Mouse (Mus musculus) small intestine, adult 2 months (tissue): ENCODE results near the gene Nol6.

Experiments
- CTCF ChIP-seq: fragments of 200-500 bp; IDR thresholded peaks from 2 replicates; pipeline ENCODE4 v1.5.1; 2012; ENCODE audit warnings: low read depth, mild to moderate bottlenecking, control low read depth, inconsistent platforms, low read length, moderate library complexity, mixed read lengths; ENCODE audit not compliant: insufficient replicate concordance, insufficient read length; ENCODE audit errors: extremely low read depth
- POLR2A ChIP-seq: fragments of 200-500 bp; IDR thresholded peaks from 2 replicates; pipeline ENCODE4 v1.6.1; 2012; ENCODE audit warnings: low read depth, mild to moderate bottlenecking, control low read depth, inconsistent platforms, low read length, moderate library complexity

DNA sequence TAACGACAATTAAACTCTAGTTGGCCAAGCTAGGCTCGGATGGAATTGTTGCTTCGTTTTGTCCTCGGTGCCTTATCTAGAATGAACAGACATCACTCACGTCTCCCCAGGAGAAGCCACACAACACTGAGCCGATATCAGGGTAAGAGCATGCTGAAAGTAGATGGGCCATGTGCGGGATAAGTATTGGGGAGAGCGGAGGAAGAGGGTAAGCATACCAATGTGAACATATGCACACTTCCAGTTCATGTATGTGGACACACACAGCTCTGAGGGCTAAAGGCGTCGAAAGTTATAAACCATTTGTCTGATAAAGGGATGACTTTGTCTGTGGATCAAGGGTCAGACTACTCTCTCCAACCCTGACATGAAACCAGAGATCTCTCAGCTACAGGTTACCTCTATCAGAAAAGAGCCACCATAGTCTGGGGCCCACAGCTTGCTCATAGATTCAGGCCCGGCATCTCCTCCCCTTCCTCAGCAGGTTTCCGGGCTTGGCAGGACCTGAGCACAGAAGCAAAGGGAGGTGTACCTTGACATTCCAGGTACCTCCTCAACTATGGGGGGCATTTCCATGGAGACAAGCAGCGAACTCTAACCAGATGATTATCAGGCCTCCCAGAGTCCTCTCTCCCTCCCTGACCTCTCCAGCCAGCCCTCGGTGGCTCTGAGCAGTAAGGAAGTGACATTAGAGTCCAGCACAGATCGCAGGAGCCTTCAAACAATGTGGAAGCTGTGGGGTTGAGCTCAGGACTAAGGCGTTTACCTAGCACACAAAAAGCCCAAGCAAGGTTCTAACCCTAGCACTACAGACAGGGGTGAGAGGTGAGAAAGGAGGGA is 36.6 kb downstream of the Nol6 start:
- TF ChIP-seq CTCF (no peak), POLR2A (no peak)
